Mouse (Mus musculus) bone marrow macrophage, adult 2 months (primary cell): ENCODE results near the gene Bud23.
"Not testable (repeated sequence)": the region's sequence is repeated elsewhere in the genome, so short reads cannot be mapped to it uniquely, and the experiment has no call there.

Experiments used
- CTCF ChIP-seq: IDR thresholded peaks from 2 replicates; pipeline ENCODE4 v1.5.1; 2012; ENCODE audit warnings: low read depth, mild to moderate bottlenecking, low read length, moderate library complexity
- POLR2A ChIP-seq: IDR thresholded peaks from 2 replicates; pipeline ENCODE4 v1.6.1; 2012; ENCODE audit warnings: mild to moderate bottlenecking, low read depth, low read length, borderline replicate concordance

DNA sequence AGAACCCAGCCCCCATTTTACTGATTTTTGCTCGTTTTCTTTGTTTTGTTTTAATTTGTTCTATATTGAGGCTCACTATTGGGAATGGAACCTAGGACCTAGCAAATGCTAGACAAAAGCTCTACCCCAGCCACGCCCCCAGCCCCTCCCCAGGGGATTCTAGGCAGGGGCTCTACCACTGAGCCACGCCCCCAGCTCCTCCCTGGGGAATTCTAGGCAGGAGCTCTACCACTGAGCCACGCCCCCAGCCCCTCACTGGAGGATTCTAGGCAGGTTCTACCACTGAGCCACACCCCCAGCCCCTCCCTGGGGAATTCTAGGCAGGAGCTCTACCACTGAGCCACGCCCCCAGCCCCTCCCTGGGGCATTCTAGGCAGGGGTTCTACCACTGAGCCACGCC is 15.5 kb downstream of the Bud23 start:
- not testable (repeated sequence) for TF ChIP-seq CTCF, POLR2A
